Mouse (Mus musculus) right cerebral cortex, postnatal 4 days (tissue): ENCODE measurements at regions not wholly inside any gene's neighbourhood (a gene's known extent, or its start where the extent isn't known, plus 50 kb on each side); places are given as distances from the start of the nearest gene placed in this dataset.

ENCODE experiments used
- DNase-seq: peaks from one replicate; pipeline ENCODE4 v3.0.0-alpha.2; 2022

- no peak for DNase-seq
Measured at GRCm38 (mm10) chr2:59406976-59407375, 77.5 kb upstream of the Dapl1 start.

GRCm38 (mm10) chr2:59407512-59407988 is 76.9 kb upstream of the Dapl1 start:
- DNase-seq: peak; percentile 51

GRCm38 (mm10) chr2:59408040-59408587 is 76.3 kb upstream of the Dapl1 start:
- DNase-seq: no peak

GRCm38 (mm10) chr2:59414612-59415011 is 69.8 kb upstream of the Dapl1 start:
- no peak for DNase-seq

GRCm38 (mm10) chr2:59416491-59417195 is 67.8 kb upstream of the Dapl1 start:
- DNase-seq: no peak

- no peak for DNase-seq
Measured at GRCm38 (mm10) chr2:59417384-59417955, 67.0 kb upstream of the Dapl1 start.

- DNase-seq: no peak
Measured at GRCm38 (mm10) chr2:59420496-59420895, 64.0 kb upstream of the Dapl1 start.

- no peak for DNase-seq
Measured at GRCm38 (mm10) chr2:59422291-59423242, 61.9 kb upstream of the Dapl1 start.

GRCm38 (mm10) chr2:59424205-59424604 is 60.2 kb upstream of the Dapl1 start:
- no peak for DNase-seq

- DNase-seq: peak; percentile 13
Measured at GRCm38 (mm10) chr2:59424729-59425128, 59.7 kb upstream of the Dapl1 start.

- DNase-seq: no peak
Measured at GRCm38 (mm10) chr2:59425876-59426275, 58.6 kb upstream of the Dapl1 start.

- DNase-seq: no peak
Measured at GRCm38 (mm10) chr2:59431466-59431865, 53.0 kb upstream of the Dapl1 start.

- no peak for DNase-seq
Measured at GRCm38 (mm10) chr2:59431867-59432266, 52.6 kb upstream of the Dapl1 start.
